Mouse (Mus musculus) limb, embryonic 13.5 days (tissue): ENCODE data around the gene Aim2. TPM values are rescaled to one million over a fixed set of nuclear protein-coding genes. Genes with fewer than 3 reads are reported as not detected.

Source experiments
- ATAC-seq: fragments of 200-750 bp; cut with Nextera tagmentation; 2 replicates; pipeline ENCODE4 v1.8.0; 2017; ENCODE audit warnings: low read depth, moderate number of reproducible peaks, moderate TSS enrichment; ENCODE audit not compliant: low FRiP score
- H3K27ac ChIP-seq: fragments of 300-500 bp; sonication (generic); 2 replicates; pipeline ENCODE4 v1.5.1; 2015; ENCODE audit warnings: inconsistent platforms, mild to moderate bottlenecking, moderate library complexity
- H3K27me3 ChIP-seq: fragments of 300-500 bp; sonication (generic); 2 replicates; pipeline ENCODE4 v1.6.1; 2015; ENCODE audit warnings: mild to moderate bottlenecking, inconsistent platforms
- H3K36me3 ChIP-seq: fragments of 300-500 bp; sonication (generic); 2 replicates; pipeline ENCODE4 v1.6.1; 2015; ENCODE audit warnings: inconsistent platforms, mild to moderate bottlenecking, moderate library complexity
- H3K4me1 ChIP-seq: fragments of 300-500 bp; sonication (generic); 2 replicates; pipeline ENCODE4 v1.6.1; 2015; ENCODE audit warnings: inconsistent platforms
- H3K4me2 ChIP-seq: fragments of 300-500 bp; sonication (generic); replicated peaks from 2 replicates; pipeline ENCODE4 v1.6.1; 2015; ENCODE audit warnings: inconsistent platforms, mild to moderate bottlenecking, moderate library complexity
- H3K4me3 ChIP-seq: fragments of 300-500 bp; sonication (generic); 2 replicates; pipeline ENCODE4 v1.5.1; 2015; ENCODE audit warnings: moderate library complexity, mild to moderate bottlenecking, inconsistent platforms
- H3K9ac ChIP-seq: fragments of 300-500 bp; sonication (generic); 2 replicates; pipeline ENCODE4 v1.6.1; 2015; ENCODE audit warnings: mild to moderate bottlenecking, inconsistent platforms
- H3K9me3 ChIP-seq: fragments of 300-500 bp; sonication (generic); 2 replicates; pipeline ENCODE4 v1.6.1; 2016; ENCODE audit warnings: inconsistent platforms
- WGBS: fragments of 180-500 bp; shearing (Covaris S2); methylation state at CpG from one replicate; pipeline ENCODE4 v1.1.7; 2015; 5-methylcytosine and 5-hydroxymethylcytosine counted together
- polyA plus RNA-seq: library from polyadenylated mRNA; unstranded; fragments of >200 nt; fragmentation: Nextera tagmentation; extraction: Ambion mirVana; gene quantifications from 2 replicates; pipeline ENCODE4 v1.2.1, GENCODE M21; 2015

Gene Aim2
- polyA plus RNA-seq, 1 experiment from 2014 or later = 1.3 TPM

DNA sequence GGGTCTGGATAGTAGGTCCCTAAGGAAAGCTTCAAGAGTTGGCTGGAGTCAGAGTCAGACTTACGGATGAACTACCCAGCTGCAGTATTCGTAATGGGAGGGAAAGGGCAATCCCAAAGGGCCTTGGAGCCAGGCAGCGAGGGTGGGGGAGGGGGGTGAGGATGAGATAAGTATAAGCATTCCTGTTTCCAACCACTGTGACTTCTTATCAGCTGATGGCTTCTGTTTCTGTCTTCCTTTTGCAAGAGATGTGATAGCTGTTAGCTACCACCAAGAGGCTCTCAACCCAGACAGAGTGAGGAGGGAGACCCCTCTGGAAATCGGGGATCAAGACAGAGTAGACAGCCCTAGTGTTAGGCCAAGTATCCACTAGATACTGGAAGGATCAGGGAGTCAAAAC is 21.5 kb upstream of the Aim2 start:
- H3K27me3 ChIP-seq = no peaks in the 10 kb centered on the region
- H3K4me3 ChIP-seq = no peak overlapping the region
- H3K4me1 ChIP-seq = no peaks in the 10 kb centered on the region
- no peaks in the 10 kb centered on the region for H3K9me3 ChIP-seq
- no peak overlapping the region for H3K9ac ChIP-seq
- H3K36me3 ChIP-seq = no peaks in the 10 kb centered on the region
- H3K27ac ChIP-seq = no peak overlapping the region
- ATAC-seq = no peak
- WGBS = 48% methylated on average over 4 of the region's 4 CpGs
- no peak overlapping the region for H3K4me2 ChIP-seq

- no peak overlapping the region for H3K4me2 ChIP-seq
- WGBS = 76% methylated on average over 5 of the region's 5 CpGs
- H3K4me3 ChIP-seq = no peak overlapping the region
- H3K9me3 ChIP-seq = no peaks in the 10 kb centered on the region
- no peak overlapping the region for H3K9ac ChIP-seq
- no peaks in the 10 kb centered on the region for H3K4me1 ChIP-seq
- H3K27ac ChIP-seq = no peak overlapping the region
- H3K27me3 ChIP-seq = no peaks in the 10 kb centered on the region
- ATAC-seq = no peak
- no peaks in the 10 kb centered on the region for H3K36me3 ChIP-seq
Observed at GRCm38 (mm10) chr1:173329743-173330142, 20.9 kb upstream of the Aim2 start.

- Histone ChIP-seq H3K4me1 (no peaks in the 10 kb centered on the region), H3K36me3 (no peaks in the 10 kb centered on the region), H3K4me3 (no peak overlapping the region), H3K9me3 (no peaks in the 10 kb centered on the region), H3K27me3 (no peaks in the 10 kb centered on the region), H3K4me2 (no peak overlapping the region), H3K9ac (no peak overlapping the region), H3K27ac (no peak overlapping the region)
- 84% methylated on average over 5 of the region's 5 CpGs for WGBS
- ATAC-seq = no peak
Observed at GRCm38 (mm10) chr1:173332418-173332817, 18.3 kb upstream of the Aim2 start.

DNA sequence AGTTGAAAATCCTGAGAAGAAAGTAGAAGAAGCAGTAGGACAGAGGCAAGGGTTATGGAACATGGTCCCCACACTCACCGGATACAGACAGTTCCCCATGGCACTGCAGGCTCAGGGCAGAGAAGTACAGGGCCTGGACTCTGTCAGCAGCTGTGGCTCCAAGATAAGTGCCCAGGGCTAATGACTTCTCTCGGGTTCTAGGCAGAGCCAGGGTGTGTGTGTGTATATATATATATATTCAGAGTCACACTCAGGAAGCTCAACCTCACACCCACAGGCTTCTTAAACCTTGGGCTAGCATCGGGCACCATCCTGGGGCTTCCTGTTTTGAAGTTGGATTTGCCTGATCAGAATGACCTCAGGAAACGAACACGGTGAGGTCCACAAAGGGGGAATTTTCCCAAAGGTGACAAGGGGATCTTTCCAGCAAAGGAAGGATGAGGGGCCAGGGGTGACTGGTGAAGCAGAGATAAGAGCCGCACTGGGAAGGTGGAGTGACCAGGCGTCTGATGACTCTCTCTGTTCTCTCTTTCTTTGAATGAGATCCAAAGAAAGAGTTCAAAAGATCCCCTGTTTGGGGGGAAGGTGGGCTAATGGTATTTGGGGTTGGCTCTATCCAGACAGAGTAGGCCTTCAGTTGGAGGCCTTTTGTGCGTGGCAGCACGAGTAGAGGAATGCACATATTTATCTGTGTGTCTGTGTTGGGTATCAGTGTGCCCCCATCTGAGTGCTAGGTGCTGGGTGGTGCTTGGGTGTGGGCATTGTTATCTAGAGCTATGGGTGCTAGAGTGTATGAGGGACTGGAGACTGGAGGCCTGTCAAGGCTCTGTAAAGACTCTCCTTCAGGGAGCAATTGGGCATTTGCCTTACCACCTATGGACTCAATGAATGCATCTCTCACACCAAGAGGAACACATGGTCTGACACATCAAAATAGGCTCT is 17.1 kb upstream of the Aim2 start, which contains the start of gene Ackr1:
TSS of gene Ackr1 (minus strand) at position 439 of the 942 bp plus-strand sequence.
- H3K4me2 ChIP-seq = no peak within 1 kb of the TSS
- ATAC-seq = no peak
- 65% methylated on average over 9 of the region's 9 CpGs for WGBS

DNA sequence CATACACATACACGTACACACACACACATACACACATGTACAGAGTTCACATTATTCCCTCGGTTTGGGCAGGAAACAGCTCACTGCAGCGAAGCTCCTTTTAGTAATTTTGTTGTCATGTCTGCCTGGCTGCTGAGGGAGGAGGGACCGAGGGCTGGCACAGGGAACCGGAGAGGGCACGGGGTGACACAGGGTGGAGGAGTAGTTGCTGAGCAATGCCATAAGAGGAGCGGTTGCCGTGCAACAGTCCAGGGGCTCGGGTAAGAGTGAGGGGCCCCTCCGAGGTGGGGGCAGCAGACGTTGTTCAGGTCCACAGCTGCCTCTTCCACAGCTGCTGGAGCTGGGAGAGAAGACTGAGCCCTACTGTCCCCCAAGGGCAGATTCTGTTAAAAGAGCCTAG is 14.8 kb upstream of the Aim2 start:
- H3K27me3 ChIP-seq = no peaks in the 10 kb centered on the region
- H3K9me3 ChIP-seq = no peaks in the 10 kb centered on the region
- no peak for ATAC-seq
- H3K4me2 ChIP-seq = no peak overlapping the region
- H3K9ac ChIP-seq = no peak overlapping the region
- no peaks in the 10 kb centered on the region for H3K4me1 ChIP-seq
- H3K4me3 ChIP-seq = no peak overlapping the region
- no peak overlapping the region for H3K27ac ChIP-seq
- 65% methylated on average over 11 of the region's 11 CpGs for WGBS
- H3K36me3 ChIP-seq = no peaks in the 10 kb centered on the region

More for the DNA sequence above, 17.1 kb upstream of the Aim2 start, which contains the start of gene Ackr1:
- Histone ChIP-seq H3K4me1 (no peaks in the 10 kb centered on the region), H3K27me3 (no peaks in the 10 kb centered on the region), H3K9me3 (no peaks in the 10 kb centered on the region), H3K9ac (no peak within 1 kb of the TSS), H3K27ac (no peak within 1 kb of the TSS), H3K4me3 (no peak within 1 kb of the TSS), H3K36me3 (no peaks in the 10 kb centered on the region)

DNA sequence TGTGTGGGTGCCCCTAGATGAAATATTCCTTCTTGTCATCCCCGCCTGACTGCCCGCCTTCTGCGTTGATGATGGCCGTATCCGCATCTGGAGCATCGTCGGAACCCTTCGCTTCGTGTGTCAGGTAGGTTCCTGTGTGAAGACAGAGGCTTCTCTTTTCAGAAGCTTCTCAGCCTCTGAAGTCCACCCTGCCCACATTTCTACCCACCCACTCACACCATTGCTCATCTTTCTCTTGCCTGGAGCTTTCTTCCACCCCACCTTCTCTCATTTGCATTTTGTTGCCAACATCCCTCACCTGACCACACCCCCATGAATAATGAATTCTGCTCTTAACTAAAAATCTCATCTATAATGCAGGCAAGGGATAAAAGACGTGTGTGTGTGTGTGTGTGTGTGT is 13.7 kb upstream of the Aim2 start:
- Histone ChIP-seq H3K36me3 (no peaks in the 10 kb centered on the region), H3K27ac (no peak overlapping the region), H3K4me2 (no peak overlapping the region), H3K9me3 (no peaks in the 10 kb centered on the region), H3K4me3 (no peak overlapping the region), H3K4me1 (no peaks in the 10 kb centered on the region), H3K9ac (no peak overlapping the region), H3K27me3 (no peaks in the 10 kb centered on the region)
- WGBS = 90% methylated on average over 10 of the region's 10 CpGs
- ATAC-seq = no peak

DNA sequence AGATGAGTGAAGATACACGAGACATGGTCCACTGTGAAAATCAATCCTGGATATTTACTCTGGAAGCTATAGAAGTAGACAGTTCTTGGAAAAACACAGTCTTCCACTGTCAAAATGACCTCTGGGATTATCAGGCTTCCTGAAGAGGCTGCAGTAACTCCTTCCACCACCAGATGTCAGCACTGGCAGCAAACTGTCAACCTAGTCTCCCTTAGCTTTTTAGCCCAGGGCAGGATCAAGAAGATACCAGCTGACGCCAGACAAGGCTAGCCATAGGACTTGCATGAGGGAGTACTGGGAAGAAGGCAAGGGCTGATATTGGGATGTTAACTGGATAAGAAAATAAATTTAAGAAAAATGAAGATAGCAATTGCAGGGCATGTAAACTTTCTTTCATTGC is 11.1 kb upstream of the Aim2 start:
- Histone ChIP-seq H3K4me2 (no peak overlapping the region), H3K27ac (no peak overlapping the region), H3K9me3 (no peaks in the 10 kb centered on the region), H3K4me3 (no peak overlapping the region), H3K36me3 (no peaks in the 10 kb centered on the region), H3K27me3 (no peaks in the 10 kb centered on the region), H3K9ac (no peak overlapping the region), H3K4me1 (no peaks in the 10 kb centered on the region)
- WGBS = 21% methylated on average over 2 of the region's 2 CpGs
- ATAC-seq = no peak

- no peak overlapping the region for H3K27ac ChIP-seq
- H3K9ac ChIP-seq = no peak overlapping the region
- H3K27me3 ChIP-seq = no peaks in the 10 kb centered on the region
- H3K4me3 ChIP-seq = no peak overlapping the region
- 77% methylated on average over 1 of the region's 1 CpGs for WGBS
- no peak for ATAC-seq
- H3K4me1 ChIP-seq = no peaks in the 10 kb centered on the region
- no peaks in the 10 kb centered on the region for H3K36me3 ChIP-seq
- no peak overlapping the region for H3K4me2 ChIP-seq
- no peaks in the 10 kb centered on the region for H3K9me3 ChIP-seq
Observed at GRCm38 (mm10) chr1:173342425-173342824, 8.3 kb upstream of the Aim2 start.

- Histone ChIP-seq H3K9me3 (no peaks in the 10 kb centered on the region), H3K4me3 (no peak overlapping the region), H3K27me3 (no peaks in the 10 kb centered on the region), H3K4me2 (no peak overlapping the region), H3K9ac (no peak overlapping the region), H3K36me3 (no peaks in the 10 kb centered on the region), H3K4me1 (0 out of 2 replicates have a peak, but pooled peaks cover 3% of the 10 kb centered on the region), H3K27ac (no peak overlapping the region)
- WGBS = 79% methylated on average over 3 of the region's 3 CpGs
- no peak for ATAC-seq
Observed at GRCm38 (mm10) chr1:173343934-173344333, 6.7 kb upstream of the Aim2 start.

DNA sequence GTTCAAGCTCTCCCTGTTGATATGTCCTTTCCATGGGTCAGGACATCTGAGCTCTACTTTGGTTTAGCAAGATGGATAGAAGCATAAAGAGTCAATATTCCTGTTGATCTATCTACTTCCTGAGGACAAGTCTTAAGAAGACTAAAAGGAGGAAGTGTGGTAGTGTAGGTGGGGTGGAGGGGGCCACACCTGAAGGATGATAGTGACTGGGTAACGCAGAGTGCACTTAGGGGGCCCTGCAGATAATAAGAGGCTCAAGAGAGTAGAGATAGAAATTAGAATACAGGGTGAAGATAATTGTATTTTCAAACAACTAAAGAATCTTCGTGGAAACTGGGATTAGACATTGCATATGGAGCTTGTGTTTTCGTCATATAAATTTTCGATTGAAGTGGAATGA is 5.6 kb upstream of the Aim2 start:
- H3K27me3 ChIP-seq = no peaks in the 10 kb centered on the region
- 82% methylated on average over 4 of the region's 4 CpGs for WGBS
- H3K9me3 ChIP-seq = no peaks in the 10 kb centered on the region
- H3K4me3 ChIP-seq = no peak overlapping the region
- no peak overlapping the region for H3K4me2 ChIP-seq
- H3K4me1 ChIP-seq = 0 out of 2 replicates have a peak, but pooled peaks cover 7% of the 10 kb centered on the region
- ATAC-seq = no peak
- no peak overlapping the region for H3K9ac ChIP-seq
- no peaks in the 10 kb centered on the region for H3K36me3 ChIP-seq
- no peak overlapping the region for H3K27ac ChIP-seq

DNA sequence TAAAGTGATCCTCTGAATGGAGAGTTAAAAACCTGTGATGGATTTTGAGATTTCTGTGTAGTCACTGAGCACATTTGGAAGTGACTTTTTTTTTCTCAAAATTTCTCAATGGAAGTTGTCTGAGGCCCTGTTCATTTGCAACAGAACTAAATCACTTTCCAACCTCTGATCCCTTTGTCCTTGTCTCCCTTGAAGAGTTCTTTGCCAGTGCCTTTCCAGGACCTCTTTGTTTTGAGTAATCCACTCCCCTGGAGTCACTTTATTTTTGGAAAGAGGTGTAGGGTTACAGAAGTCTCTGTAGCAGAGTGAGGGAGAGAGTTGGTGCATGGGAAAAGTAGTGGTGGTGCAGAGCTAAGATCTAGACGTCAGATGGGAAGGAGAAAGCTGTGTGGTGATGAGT is 2.2 kb upstream of the Aim2 start:
- no peak overlapping the region for H3K4me3 ChIP-seq
- no peak overlapping the region for H3K4me2 ChIP-seq
- H3K36me3 ChIP-seq = no peaks in the 10 kb centered on the region
- no peak for ATAC-seq
- WGBS = 10% methylated on average over 1 of the region's 1 CpGs
- H3K9me3 ChIP-seq = no peaks in the 10 kb centered on the region
- 0 out of 2 replicates have a peak, but pooled peaks cover 3% of the 10 kb centered on the region for H3K27me3 ChIP-seq
- no peak overlapping the region for H3K27ac ChIP-seq
- 0 out of 2 replicates have a peak, but pooled peaks cover 10% of the 10 kb centered on the region for H3K4me1 ChIP-seq
- no peak overlapping the region for H3K9ac ChIP-seq

DNA sequence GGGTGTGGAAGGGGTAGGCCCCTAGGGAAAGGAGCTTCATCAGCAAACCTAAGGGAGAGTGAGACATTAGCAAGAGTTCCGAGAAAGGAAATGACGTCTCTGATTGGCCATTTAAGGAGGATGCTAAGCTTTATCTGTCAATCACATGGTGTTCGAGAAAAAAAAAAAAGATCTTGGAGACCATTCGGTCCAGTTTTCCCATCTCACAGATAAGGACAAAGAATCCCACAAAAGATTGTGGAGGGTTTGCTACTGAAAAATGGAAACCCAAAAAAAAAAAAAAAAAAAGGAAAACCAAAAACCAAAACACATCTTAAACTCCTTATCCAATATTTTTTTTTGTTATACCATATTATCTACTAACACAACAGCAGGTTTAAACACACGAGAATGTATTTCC is 1.5 kb upstream of the Aim2 start:
- no peak overlapping the region for H3K9ac ChIP-seq
- H3K27ac ChIP-seq = no peak overlapping the region
- H3K9me3 ChIP-seq = no peaks in the 10 kb centered on the region
- 0 out of 2 replicates have a peak, but pooled peaks cover 10% of the 10 kb centered on the region for H3K4me1 ChIP-seq
- no peak overlapping the region for H3K4me3 ChIP-seq
- no peak overlapping the region for H3K4me2 ChIP-seq
- H3K36me3 ChIP-seq = no peaks in the 10 kb centered on the region
- no peak for ATAC-seq
- 0 out of 2 replicates have a peak, but pooled peaks cover 3% of the 10 kb centered on the region for H3K27me3 ChIP-seq
- 72% methylated on average over 5 of the region's 5 CpGs for WGBS
